Mouse (Mus musculus) ES-E14 (cell line): Measurements from ENCODE around the gene Ndufs1.

ENCODE experiments used
- MAFK ChIP-seq: IDR thresholded peaks from 2 replicates; pipeline ENCODE4 v1.6.1; 2014; ENCODE audit warnings: mild to moderate bottlenecking, low read depth, low read length, inconsistent platforms; ENCODE audit not compliant: insufficient read depth
- ZC3H11A ChIP-seq: IDR thresholded peaks from 2 replicates; pipeline ENCODE4 v1.6.1; 2012; ENCODE audit warnings: low read depth, mild to moderate bottlenecking, inconsistent platforms, low read length, borderline replicate concordance

GRCm38 (mm10) chr1:63188536-63188935 lies 11.9 kb upstream of the Ndufs1 start:
- TF ChIP-seq MAFK: no peak
- TF ChIP-seq ZC3H11A: no peak
